ENCODE assay signal across 16 mouse cellular contexts in the genomic region with DNA sequence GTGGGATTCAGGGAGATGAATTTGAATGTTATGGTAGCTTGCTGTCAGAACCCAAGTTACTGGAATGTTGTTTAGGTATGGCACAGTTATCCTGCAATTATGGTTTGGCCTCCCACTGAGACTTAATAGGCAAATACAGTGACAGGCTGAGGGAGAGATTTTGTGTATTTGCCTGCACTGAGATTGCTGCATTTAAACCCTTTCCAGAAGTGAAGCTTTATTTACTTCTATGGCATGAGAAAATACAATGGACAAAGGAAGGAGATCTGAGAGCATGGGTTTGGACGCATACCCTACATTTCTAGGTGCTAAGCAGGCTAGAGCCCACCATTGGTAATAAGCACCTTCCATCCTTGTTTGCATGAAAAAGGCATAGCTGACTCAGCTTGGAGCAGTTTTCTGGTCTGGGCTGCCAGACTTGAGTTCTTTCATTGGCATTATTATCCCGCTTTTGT.
DNase-seq lines count a peak whose midpoint lies in the region; ATAC-seq and TF ChIP-seq lines count a peak whose summit lies in the region.
"Had no signal": no experiment of that assay in that cellular context is flagged by ENCODE, and none has a peak within 500 bp of the region (broad histone marks: within the 10 kb centered on the region; RNA-seq: fewer than 3 reads in every experiment).

No protein-coding gene starts in this region.

- H3K27ac ChIP-seq in hindbrain, embryonic 12.5 days, result peak overlapping the region; percentile 66
- H3K27ac ChIP-seq in hindbrain, embryonic 11.5 days (ENCODE audit: low read depth, low read length), result no peak overlapping the region
- H3K27ac ChIP-seq in forebrain, embryonic 13.5 days, result peak overlapping the region; percentile 72
- peak overlapping the region; percentile 46; the same call in 1 of the 2 replicates for H3K27ac ChIP-seq in midbrain, embryonic 15.5 days
- H3K27ac ChIP-seq in lung, postnatal 0 days (ENCODE audit: low read length), result no peak overlapping the region
- H3K27ac ChIP-seq: kidney, postnatal 0 days; limb, embryonic 12.5 days; liver, embryonic 15.5 days had no signal

- H3K4me3 ChIP-seq in hindbrain, embryonic 12.5 days, result no peak overlapping the region
- no peak overlapping the region for H3K4me3 ChIP-seq in hindbrain, embryonic 11.5 days (ENCODE audit: low read depth, low read length)
- no peak overlapping the region for H3K4me3 ChIP-seq in forebrain, embryonic 13.5 days
- H3K4me3 ChIP-seq in midbrain, embryonic 15.5 days, result no peak overlapping the region
- H3K4me3 ChIP-seq in lung, postnatal 0 days (ENCODE audit: low read depth, low read length), result no peak overlapping the region
- H3K4me3 ChIP-seq: limb, embryonic 12.5 days; liver, embryonic 15.5 days had no signal

- CTCF ChIA-PET in Patski (lab: Charles Lee), result interaction anchor here (1.4 kb wide), 1 partner anchor 15 kb away, joined by 3 read pairs; no protein-coding TSS in a partner anchor

- DNase-seq in hindbrain, embryonic 11.5 days (ENCODE audit: low spot score), result no peak
- DNase-seq in Patski (ENCODE audit: low read depth, low spot score), result no peak
- DNase-seq in lung, adult 18-20 months, result no peak
- DNase-seq in heart, adult 9 months (ENCODE audit: low spot score in 2 of 2), result no peak
- no peak for DNase-seq in lung, postnatal 0 days (ENCODE audit: low spot score)
- DNase-seq: adrenal gland, adult 8-10 months; heart, adult 11 months; lung, postnatal 4 days; thymus, postnatal 4 days had no signal

- 80% methylated on average over 2 of the region's 2 CpGs for WGBS in hindbrain, embryonic 12.5 days
- WGBS in hindbrain, embryonic 11.5 days, result 90% methylated on average over 2 of the region's 2 CpGs
- 20% methylated on average over 2 of the region's 2 CpGs for WGBS in forebrain, embryonic 13.5 days
- 59% methylated on average over 2 of the region's 2 CpGs for WGBS in midbrain, embryonic 15.5 days
- WGBS in lung, postnatal 0 days, result 86% methylated on average over 2 of the region's 2 CpGs

- in situ Hi-C loops in Patski (cut with MboI; ENCODE audit: low pct_unique_long_range_greater_than_20kb), result no loop called here

- no peak for ATAC-seq in hindbrain, embryonic 12.5 days (ENCODE audit: low FRiP score)
- no peak for ATAC-seq in hindbrain, embryonic 11.5 days (ENCODE audit: low FRiP score)
- ATAC-seq in Patski, result peak; percentile 39
- ATAC-seq in forebrain, embryonic 13.5 days, result peak; percentile 79
- ATAC-seq in midbrain, embryonic 15.5 days (replicated peaks), result peak; percentile 54
- no peak for ATAC-seq in lung, postnatal 0 days
- ATAC-seq: intestine, embryonic 16.5 days had no signal

- TF ChIP-seq EP300 in lung, postnatal 0 days (IDR thresholded peaks at IDR 0.05), result no peak

- H3K9me3 ChIP-seq in hindbrain, embryonic 12.5 days (replicated peaks), result no peaks in the 10 kb centered on the region
- H3K9me3 ChIP-seq in hindbrain, embryonic 11.5 days (ENCODE audit: control insufficient read depth, low read length), result no peaks in the 10 kb centered on the region
- no peaks in the 10 kb centered on the region for H3K9me3 ChIP-seq in forebrain, embryonic 13.5 days (replicated peaks)
- no peaks in the 10 kb centered on the region for H3K9me3 ChIP-seq in midbrain, embryonic 15.5 days
- no peaks in the 10 kb centered on the region for H3K9me3 ChIP-seq in lung, postnatal 0 days (ENCODE audit: low read length)
- H3K9me3 ChIP-seq: limb, embryonic 12.5 days; liver, embryonic 15.5 days had no signal

- H3K4me1 ChIP-seq in hindbrain, embryonic 12.5 days, result no peaks in the 10 kb centered on the region
- H3K4me1 ChIP-seq in hindbrain, embryonic 11.5 days (replicated peaks; ENCODE audit: control insufficient read depth, insufficient read depth, low read length), result no peaks in the 10 kb centered on the region
- peaks cover 26% of the 10 kb centered on the region for H3K4me1 ChIP-seq in forebrain, embryonic 13.5 days
- peaks cover 10% of the 10 kb centered on the region for H3K4me1 ChIP-seq in midbrain, embryonic 15.5 days
- no peaks in the 10 kb centered on the region for H3K4me1 ChIP-seq in lung, postnatal 0 days (ENCODE audit: insufficient read depth, low read depth, low read length)
- H3K4me1 ChIP-seq: liver, embryonic 15.5 days had no signal

- H3K9ac ChIP-seq in hindbrain, embryonic 12.5 days, result no peak overlapping the region
- no peak overlapping the region for H3K9ac ChIP-seq in hindbrain, embryonic 11.5 days (ENCODE audit: low read depth, low read length)
- no peak overlapping the region for H3K9ac ChIP-seq in forebrain, embryonic 13.5 days
- no peak overlapping the region for H3K9ac ChIP-seq in midbrain, embryonic 15.5 days
- no peak overlapping the region for H3K9ac ChIP-seq in lung, postnatal 0 days (replicated peaks; ENCODE audit: low read depth)
- H3K9ac ChIP-seq: limb, embryonic 12.5 days; liver, embryonic 15.5 days had no signal

- no peaks in the 10 kb centered on the region for H3K36me3 ChIP-seq in hindbrain, embryonic 12.5 days
- H3K36me3 ChIP-seq in hindbrain, embryonic 11.5 days (ENCODE audit: control insufficient read depth, insufficient read depth, low read length), result no peaks in the 10 kb centered on the region
- 0 out of 2 replicates have a peak, but pooled peaks cover 5% of the 10 kb centered on the region for H3K36me3 ChIP-seq in forebrain, embryonic 13.5 days (ENCODE audit: poor library complexity, severe bottlenecking)
- H3K36me3 ChIP-seq in midbrain, embryonic 15.5 days (replicated peaks), result 0 out of 2 replicates have a peak, but pooled peaks cover 4% of the 10 kb centered on the region
- H3K36me3 ChIP-seq in lung, postnatal 0 days (ENCODE audit: insufficient read depth, low read length), result no peaks in the 10 kb centered on the region
- H3K36me3 ChIP-seq: limb, embryonic 12.5 days; liver, embryonic 15.5 days had no signal

- H3K27me3 ChIP-seq in hindbrain, embryonic 12.5 days, result no peaks in the 10 kb centered on the region
- no peaks in the 10 kb centered on the region for H3K27me3 ChIP-seq in hindbrain, embryonic 11.5 days (ENCODE audit: control insufficient read depth, insufficient read depth, low read length)
- H3K27me3 ChIP-seq in Patski, result peaks cover 3% of the 10 kb centered on the region
- no peaks in the 10 kb centered on the region for H3K27me3 ChIP-seq in forebrain, embryonic 13.5 days
- no peaks in the 10 kb centered on the region for H3K27me3 ChIP-seq in midbrain, embryonic 15.5 days (replicated peaks)
- no peaks in the 10 kb centered on the region for H3K27me3 ChIP-seq in lung, postnatal 0 days (replicated peaks; ENCODE audit: insufficient read depth, low read length)
- H3K27me3 ChIP-seq: limb, embryonic 12.5 days; liver, embryonic 15.5 days had no signal

- TF ChIP-seq CTCF in Patski (IDR thresholded peaks at IDR 0.05), result no peak
- no peak for TF ChIP-seq CTCF in lung, postnatal 0 days (IDR thresholded peaks at IDR 0.05)

- no peak overlapping the region for H3K4me2 ChIP-seq in hindbrain, embryonic 12.5 days (replicated peaks)
- H3K4me2 ChIP-seq in hindbrain, embryonic 11.5 days (replicated peaks; ENCODE audit: low read depth, low read length), result no peak overlapping the region
- H3K4me2 ChIP-seq in forebrain, embryonic 13.5 days, result peak overlapping the region; percentile 35
- no peak overlapping the region for H3K4me2 ChIP-seq in midbrain, embryonic 15.5 days
- no peak overlapping the region for H3K4me2 ChIP-seq in lung, postnatal 0 days (replicated peaks; ENCODE audit: low read depth, low read length)
- H3K4me2 ChIP-seq: limb, embryonic 12.5 days; liver, embryonic 15.5 days had no signal

- POLR2A ChIA-PET in Patski (lab: Charles Lee), result no interaction called here

Comparison
In these comparisons a context has a peak if more than half of its experiments do, and no peak if none do; other contexts are left out.
1. H3K27ac ChIP-seq: peak in hindbrain, embryonic 12.5 days (single experiment), forebrain, embryonic 13.5 days (single experiment) and midbrain, embryonic 15.5 days (single experiment); none in hindbrain, embryonic 11.5 days (single experiment) and lung, postnatal 0 days (single experiment).
2. ATAC-seq: peak in Patski (single experiment), forebrain, embryonic 13.5 days (single experiment) and midbrain, embryonic 15.5 days (single experiment); none in hindbrain, embryonic 12.5 days (single experiment), hindbrain, embryonic 11.5 days (single experiment) and lung, postnatal 0 days (single experiment).